Mouse (Mus musculus): ENCODE data around the gene Spdye4b. TPM values are rescaled to one million over a fixed set of nuclear protein-coding genes. Genes with fewer than 3 reads are reported as not detected.
"Not testable (repeated sequence)": the region's sequence is repeated elsewhere in the genome, so short reads cannot be mapped to it uniquely, and the experiment has no call there.

Spdye4b gene
- not detected for polyA plus RNA-seq (2017; shearing (Covaris generic))

DNA sequence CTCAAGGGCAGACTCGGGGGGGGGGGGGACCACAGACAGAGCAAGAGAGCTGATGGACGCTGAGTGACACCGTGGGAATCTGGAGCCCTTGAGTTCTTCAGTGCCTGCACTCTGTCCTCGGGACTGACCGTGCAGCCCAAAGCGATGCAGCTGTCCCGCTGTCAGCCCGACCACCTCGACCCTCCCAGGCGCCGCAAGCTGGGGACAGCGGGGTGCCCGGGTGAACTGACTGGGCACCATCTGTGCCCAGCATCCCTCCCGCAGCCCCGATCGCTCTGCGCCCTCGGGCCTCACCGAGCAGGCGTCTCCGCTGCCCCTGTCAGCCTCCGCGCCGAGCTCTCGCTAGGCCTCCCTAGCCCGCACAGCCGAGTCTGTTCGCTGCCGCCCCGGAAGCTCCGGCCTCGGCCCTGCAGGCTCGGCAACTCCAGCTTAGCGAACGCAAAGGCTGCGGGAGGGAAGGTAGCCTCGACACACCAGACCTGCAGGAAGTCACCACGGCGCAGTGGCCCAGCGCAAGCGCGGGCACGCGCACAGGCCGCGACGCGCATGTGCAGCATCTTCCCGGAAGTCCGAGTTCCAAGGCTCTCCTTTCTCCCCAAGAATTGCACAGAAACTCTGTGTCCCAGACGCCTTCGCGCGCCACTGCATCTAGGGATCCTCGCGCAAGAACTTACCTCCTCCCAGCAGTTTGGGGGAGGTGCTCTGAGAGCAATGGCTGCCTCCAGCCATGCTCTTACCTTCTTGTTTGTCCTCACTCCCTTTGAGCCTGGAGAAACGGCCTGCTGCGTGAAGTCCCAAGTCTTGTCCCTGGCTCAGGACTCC lies at the start of gene Spdye4b, which contains the start of gene Rbak:
Gene Spdye4b (plus strand): TSS at position 763 of the 822 bp plus-strand sequence.
Gene Rbak (minus strand): TSS at position 521 of the 822 bp plus-strand sequence.
- ATAC-seq, result peak; percentile 95

DNA sequence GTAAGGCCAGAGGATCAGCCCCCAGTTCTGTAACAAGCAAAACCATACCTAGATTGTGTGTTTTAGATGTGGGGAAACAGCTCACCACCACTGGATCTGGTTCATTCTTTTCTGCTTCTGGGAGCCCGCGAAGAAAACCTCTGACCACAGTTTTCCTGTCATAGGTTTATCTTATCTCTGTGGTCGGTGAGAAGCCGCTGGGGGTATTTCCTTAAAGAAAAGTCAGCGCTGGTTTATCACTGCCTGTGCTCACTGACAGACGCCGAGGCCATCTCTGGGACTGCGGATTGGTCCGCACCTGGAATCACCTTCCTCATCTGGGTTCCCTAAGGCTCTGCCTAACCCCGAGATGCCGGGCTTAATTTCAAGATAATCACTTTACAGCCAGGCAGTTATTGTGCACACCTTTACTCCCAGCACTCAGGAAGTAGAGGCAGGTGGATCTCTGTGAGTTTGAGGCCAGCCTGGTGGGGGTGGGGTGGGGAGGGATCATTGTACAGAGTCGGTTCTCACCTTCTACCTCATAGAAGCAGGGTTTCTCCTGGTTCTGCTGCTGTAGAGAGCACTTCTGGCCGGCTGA lies 47.8 kb upstream of the Spdye4b start:
- peak; percentile 94 for ATAC-seq

DNA sequence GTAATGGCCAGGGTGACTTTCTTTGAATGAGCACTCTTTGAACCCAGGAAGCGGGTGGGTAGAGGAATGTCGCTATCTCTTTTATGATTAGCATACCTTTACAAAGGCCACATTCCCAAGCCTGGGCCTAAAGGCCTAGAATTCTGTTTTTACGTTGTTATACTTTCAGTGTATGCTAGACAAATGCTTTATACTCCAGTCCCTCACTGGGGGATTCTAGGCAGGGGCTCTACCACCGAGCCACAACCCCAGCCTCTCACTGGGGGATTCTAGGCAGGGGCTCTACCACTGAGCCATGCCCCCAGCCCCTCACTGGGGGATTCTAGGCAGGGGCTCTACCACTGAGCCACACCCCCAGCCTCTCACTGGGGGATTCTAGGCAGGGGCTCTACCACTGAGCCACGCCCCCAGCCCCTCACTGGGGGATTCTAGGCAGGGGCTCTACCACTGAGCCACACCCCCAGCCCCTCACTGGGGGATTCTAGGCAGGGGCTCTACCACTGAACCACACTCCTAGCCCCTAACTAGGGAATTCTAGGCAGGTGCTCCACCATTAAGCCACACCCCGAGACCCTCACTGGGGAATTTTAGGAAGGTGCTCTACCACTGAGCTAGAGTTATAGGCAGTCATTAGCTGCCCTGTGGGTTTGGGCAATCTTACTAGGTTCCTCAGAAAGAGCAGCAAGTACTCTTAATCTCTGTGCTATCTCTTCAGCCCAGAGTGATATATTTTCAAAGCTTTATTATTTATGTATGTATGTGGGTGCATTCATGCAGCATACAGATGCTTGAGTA lies 46.4 kb upstream of the Spdye4b start:
- not testable (repeated sequence) for ATAC-seq

DNA sequence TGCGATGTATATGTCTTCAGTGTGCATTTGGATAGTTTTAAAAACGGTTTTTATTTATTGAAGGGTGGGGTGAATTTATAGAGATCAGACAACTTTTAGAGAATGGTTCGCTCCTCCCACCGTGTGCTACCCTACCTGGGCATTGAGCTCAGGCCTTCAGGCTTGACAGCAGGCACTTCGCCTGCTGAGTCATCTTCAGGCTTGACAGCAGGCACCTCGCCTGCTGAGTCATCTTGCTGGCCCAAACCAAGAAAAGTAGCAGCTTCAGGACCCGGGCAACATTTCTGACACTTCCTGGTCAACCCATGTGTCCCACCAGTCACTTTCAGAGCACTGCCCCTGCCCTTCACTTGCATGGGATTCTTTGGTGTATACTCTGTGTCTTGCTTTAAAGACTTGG lies 45.8 kb upstream of the Spdye4b start:
- no peak for ATAC-seq

DNA sequence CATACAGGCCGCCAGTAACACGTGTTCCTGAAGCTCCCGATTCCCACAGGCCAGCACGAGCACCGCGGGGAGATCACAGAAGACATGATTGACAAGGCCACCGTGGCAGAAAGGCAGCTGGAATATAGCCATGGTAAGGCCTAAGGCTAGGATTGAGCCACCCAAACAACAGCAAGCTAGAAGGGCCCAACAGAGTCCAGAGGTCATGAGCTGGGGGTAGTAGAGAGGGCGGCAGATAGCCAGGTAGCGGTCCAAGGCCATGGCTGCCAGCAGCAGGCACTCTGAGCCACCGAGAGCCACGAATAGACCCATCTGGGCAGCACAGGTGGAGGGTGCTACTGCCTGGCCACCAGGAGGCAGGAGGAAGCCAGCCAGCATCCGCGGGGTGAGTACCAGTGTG lies 43.2 kb upstream of the Spdye4b start:
- ATAC-seq, result no peak

DNA sequence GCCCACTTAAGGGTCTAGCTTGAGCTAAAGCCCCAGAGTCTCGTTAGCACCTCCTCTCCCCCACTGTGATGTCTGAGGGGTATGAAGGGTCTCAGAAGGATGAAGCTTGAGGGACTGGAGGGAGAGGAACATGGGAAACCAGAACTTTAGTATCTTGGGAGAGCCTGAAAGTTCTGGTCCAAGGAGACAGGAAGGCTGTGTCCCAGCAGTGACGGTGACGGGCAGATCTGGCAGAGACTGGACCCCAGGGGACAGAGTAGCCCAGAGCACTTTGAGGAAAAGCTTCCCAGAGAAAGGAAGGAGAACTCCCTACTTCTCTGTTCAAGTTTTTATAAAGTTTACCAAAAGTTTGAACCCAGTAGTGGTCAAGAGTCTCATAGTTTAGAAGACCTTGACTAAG lies 33.3 kb upstream of the Spdye4b start, which contains the start of gene Olfr718-ps1:
Gene Olfr718-ps1 (minus strand): TSS at position 101 of the 400 bp plus-strand sequence.
- no peak for ATAC-seq

DNA sequence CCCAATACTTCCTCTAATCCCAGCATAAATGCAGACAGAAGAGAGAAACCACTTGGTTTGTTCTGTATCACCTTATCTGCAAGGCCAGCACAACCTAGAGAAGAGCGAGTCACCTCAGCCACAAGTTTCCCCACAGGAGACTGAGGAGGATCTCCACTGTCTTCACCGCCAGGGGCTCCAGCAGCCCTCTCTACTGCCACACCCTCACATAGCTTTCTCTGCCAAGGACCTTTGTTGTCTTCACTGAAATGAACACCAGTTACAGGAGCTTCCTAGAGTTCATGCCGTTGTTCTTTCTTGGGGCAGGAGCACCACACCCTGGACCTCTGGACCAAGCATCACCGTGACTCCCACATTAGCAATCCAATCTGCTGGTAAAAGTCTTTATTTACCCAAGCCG lies 32.2 kb upstream of the Spdye4b start:
- ATAC-seq, result no peak

DNA sequence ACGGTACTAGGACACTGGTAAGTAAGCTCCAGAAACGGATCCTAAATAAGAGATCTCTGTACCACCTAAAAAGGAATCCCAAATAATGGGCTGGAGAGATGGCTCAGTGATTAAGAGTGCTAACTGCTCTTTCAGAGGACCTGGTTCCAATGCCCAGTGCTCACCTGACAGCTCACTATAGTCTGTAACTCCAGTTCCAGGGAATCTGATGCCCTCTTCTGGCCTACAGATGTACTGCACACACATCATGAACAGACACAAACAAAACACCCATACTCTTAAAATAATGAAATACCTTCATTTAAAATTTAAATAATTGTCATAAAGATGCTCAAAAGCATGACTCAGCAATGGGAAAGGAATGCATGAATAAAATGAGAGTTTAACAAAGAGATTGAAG lies 31.3 kb upstream of the Spdye4b start:
- no peak for ATAC-seq

DNA sequence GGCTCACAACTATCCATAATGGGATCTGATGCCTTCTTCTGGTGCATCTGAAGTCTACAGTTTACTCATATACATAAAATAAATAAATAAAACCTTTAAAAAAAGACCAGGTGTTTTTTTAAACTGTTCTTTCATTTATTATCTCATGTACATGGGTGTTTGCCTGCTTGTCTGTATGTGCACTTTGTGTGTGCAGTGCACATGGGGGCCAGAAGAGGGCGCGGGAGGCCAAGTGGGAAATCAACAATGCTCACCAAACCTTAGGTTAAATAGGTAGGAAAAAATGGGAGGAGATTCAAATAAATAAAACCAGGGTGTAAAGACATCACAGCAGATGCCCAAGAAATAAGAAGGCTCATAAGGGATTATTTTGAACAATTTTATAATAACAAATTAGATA lies 30.8 kb upstream of the Spdye4b start:
- ATAC-seq, result no peak

DNA sequence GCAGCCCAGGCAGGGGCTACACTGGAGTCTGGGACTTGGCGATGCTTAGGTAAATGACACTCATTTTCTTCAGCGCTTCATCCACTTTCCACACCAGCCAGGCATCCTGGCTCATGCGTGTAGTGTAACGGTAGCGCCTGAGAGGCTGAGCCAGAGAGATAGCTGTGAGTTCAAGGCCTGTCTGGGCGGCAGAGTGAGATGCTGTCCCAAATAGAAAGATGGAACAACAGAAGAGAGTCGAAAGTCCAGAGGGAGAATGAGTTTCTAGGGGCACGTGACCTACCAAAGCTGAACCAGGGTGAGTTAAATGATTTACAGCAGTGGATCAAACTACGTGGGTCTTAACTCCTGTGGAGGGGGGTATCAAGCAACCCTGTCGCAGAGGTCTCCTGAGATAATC lies 27.1 kb upstream of the Spdye4b start:
- ATAC-seq, result no peak

DNA sequence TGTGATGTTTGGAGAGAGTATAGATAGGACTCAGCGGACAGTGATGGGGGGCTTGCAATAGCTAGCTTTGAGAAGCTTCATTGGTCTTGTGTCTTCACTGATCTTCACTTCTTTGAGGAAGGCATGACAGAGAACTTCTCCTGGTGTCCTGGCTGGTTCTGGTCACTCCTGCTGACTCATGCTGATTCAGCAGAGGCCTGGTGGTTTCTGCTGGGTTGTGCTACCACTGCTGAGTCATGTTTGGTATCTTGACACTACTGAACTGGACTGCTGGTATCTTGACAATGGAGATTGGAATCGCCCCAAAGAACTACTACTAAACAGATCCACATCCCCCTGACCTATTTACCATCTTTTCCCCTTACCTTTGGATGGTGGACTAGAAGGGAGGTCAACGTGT lies 25.3 kb upstream of the Spdye4b start:
- no peak for ATAC-seq

DNA sequence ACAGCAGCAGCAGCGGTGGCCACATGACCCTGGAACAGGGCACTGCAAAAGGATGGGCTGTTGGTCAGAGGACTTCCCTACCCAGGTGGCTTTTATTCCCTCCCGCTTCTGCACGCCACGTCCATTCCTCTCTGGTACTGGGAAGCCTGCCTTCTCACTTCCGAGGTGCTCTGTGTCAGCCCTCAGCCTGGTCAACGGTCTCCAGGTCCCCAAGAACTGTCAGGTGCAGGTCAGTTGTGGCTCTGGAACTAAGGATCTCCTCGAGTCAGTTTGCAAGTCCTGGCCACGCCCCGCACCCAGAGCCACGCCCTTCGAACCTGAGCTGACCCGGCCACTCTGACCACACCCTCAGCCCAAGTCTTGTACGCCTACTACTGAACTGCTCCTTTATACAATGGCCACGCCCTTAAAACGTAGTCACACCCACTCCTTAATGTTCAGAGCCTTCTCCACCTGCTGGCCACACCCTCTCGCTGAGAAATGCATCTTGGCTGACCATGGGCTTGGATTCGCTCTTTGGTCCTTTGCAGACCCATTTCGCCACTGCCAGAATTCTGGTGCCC lies 15.2 kb upstream of the Spdye4b start:
- ATAC-seq, result no peak

DNA sequence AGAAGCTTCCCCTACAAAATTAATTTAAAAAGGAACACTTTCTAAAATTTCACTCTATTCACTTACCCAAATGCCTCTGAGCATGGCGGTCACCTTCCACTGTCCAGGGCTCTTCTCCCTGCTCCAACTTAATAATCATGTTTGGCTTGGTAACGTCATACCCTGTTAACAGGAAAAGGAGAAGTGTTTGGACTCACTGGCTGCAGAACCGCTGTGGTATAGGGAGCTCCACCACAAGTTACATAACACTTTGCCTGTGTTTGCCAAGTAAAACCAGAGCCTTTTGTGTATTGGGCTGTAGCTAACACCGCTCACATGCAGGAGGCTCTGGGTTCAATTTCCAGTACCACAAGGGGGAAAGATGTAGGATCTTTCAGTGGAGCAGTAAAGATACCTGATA lies 4.8 kb upstream of the Spdye4b start:
- ATAC-seq, result no peak

DNA sequence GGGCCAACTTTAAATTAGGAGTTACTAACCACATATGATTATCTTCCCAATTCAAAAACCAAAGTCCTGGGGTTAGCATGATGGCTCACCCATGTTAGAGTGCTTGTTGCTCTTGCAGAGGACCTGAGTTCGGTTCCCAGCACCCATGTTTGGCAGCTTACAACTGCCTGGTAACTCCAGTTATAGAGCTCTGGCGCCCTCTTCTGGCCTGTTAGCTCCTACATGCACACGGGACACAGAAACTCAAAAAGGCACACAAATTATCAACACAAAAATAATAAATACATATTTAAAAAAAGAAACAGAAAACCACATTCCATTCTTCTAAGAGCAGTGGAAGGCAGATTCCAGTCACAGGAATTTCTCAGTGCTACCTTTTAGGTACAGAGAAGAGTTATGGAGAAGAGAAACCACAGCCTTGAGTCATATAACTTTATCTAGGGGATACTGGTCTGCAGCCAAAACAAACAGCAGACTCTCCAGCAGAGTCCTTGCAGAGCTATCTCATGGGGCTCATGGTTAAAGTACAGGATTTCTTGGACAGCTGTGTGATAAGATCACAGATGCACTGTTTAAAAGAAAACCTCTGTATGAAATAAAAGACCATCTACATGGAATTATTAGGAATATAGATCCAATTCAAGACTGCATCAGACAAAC lies 3.1 kb upstream of the Spdye4b start:
- no peak for ATAC-seq

DNA sequence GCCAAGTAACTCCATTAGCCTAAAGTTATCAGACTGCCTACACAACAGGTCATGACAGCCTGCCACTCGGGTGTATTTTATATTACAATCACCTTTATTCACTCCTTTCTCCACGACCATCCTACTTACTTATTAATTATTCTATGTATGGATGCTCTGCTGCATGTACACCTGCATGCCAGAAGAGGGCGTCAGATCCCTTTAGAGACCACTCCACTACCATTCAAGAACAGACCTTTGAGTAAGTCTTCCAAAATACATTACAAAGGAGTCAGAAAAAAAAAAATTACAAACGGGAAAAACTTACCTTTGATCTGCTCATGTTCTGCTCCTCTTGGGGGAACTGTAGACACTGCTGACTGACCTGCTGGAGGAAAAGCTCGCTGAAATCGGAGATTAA lies 1.6 kb upstream of the Spdye4b start:
- no peak for ATAC-seq

DNA sequence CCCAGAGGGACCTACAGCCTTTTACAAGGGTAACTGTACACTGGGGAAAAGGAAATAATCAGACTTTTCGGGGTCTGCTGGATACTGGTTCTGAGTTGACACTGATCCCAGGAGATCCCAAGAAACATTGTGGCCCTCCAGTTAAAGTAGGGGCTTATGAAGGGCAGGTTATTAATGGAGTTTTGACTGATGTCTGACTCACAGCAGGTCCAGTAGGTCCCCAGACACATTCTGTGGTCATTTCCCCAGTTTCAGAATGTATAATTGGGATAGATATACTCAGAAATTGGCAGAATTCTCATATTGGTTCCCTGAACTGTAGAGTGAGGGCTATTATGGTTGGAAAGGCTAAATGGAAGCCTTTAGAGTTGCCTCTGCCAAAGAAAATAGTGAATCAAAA lies 7.2 kb downstream of the Spdye4b start:
- not testable (repeated sequence) for ATAC-seq

DNA sequence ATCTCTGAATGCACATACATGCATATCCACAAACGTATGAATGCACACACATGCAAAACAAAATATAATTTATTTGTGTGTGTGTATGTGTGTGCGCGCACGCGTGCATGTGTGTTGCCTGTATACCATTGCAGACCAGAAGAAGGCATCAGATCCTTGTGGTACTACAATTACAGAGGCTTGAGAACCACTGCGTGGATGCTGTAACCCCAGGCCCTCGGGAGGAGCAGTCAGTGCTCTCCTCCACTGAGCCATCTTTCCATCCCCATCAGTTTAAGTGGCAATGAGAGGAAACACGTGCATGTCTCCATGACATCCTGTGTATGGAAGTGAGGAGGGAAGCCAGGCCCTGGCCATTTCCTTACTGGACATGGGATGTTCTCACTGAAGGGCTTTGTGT lies 12.0 kb downstream of the Spdye4b start:
- ATAC-seq, result no peak

DNA sequence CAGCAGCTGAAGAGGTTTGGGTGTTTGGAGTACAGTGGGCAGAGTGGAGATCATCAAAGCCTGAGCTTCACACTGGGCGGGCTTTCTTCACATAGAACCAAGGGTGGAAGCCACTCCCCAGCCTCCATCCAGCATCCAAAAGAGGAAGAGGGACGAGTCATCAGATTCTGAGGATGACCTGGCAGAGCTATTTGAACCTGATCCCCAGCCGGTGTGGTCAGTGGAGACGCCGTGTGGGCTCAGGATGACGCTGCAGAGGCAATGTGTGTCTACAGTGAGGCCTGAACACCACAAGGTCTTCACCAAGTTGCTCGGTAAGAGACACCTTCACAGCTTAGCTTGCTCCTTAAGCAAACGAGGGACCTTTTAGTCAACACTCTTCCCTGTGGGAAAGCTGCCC lies 13.9 kb downstream of the Spdye4b start:
- ATAC-seq, result not testable (repeated sequence)

DNA sequence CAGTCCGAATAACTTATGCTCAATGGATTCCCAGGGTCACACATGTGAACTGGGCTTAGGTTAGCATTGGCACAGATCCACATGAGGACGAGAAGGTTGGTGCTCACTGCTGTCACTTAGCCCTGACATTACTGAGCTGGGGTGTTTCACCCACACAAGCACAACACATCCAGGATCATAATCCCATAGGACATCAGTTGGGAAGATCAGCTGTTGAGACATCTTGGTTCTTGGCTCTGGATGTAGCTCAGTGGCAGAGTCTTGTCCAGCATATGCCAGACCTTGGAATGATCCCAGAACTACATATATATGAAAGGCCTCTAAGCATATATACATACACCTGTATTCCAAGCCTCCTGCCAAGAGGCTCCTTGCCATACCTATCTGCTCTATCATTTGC lies 14.3 kb downstream of the Spdye4b start:
- ATAC-seq, result no peak

DNA sequence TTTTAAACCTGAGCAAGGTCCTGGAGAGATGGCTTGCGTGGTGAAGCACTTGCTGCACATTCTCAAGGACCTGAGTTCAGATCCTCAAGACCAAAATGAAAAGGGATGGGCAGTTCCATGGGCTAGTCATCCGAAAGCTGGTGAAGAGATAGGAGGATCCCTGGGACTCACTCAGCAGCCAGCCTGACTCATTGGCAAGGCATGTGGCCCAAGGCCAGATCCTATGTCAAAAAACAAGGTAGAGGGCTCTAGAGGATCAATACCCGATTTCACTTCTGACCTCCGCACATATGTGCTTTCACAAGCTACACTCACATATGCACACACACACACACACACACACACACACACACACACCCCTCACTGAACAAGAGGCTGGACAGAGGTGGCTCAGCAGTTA lies 15.7 kb downstream of the Spdye4b start:
- no peak for ATAC-seq

DNA sequence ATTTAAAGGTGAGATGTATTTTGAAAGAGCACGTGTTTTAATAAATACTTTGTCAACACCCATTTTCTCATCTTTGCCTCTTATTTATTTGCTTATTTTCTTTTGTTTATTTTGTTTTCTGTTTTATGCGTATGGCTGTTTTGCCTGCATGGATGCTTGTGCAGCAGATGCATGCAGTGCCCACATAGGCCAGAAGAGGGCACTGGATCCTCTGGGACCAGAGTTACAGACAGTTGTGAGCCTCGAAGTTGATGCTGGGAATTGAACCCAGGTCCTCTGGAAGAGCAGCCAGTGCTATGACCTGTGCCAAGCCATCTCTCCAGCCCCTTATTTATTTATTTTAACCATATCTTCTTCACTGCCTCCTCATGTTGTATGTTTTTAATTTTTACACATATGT lies 24.2 kb downstream of the Spdye4b start:
- ATAC-seq, result no peak

DNA sequence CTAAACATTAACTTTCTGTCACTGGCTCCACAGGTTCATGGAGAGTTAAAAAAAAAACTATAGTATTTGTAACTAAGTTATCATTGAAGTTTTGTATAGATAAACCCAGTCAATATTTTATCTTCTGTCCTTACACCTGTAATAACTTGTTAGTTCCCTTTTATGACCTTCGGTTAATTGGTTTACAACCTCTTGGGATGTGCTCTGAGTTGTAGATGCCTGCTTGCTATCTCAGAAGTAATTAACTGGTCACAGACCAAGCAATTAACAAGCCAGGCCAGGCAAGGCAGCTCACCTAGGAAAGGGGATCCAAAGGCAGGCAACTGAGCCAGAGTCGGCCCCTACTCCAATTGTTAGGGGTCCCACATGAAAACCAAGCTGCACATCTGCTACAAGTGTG lies 33.0 kb downstream of the Spdye4b start:
- no peak for ATAC-seq

DNA sequence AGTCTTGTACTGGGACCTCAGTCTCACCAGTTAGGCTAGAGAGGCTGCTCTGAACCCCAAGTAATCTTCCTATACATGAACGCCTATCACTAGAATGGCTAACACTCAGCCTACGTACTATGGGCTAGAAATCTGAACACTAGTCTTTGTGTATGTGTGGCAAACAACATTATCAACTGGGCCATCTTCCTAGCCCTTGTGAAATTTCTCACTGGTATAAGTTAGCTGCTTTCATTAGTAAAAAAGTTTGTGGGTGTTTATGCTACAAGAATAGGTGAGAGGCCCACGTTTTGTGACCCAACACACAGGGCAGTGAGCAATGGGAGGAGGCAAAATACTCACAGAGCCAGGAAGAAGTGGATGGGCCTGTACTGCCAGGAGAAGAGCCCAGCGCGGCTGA lies 40.2 kb downstream of the Spdye4b start:
- no peak for ATAC-seq
